Mouse (Mus musculus) cerebellum, adult 18-20 months (tissue): ENCODE data around the gene Htr1b.
A peak's percentile ranks its signal among the peaks of the same experiment; 100 is the strongest.

ENCODE experiments used
- DNase-seq, 2 experiments: peaks; one replicate each; pipeline ENCODE4 v3.0.0; 2021

The Htr1b gene

GRCm38 (mm10) chr9:81633437-81633973 lies at the start of gene Htr1b:
TSS of gene Htr1b (minus strand) at chr9:81633828.
- no peak for DNase-seq

DNA sequence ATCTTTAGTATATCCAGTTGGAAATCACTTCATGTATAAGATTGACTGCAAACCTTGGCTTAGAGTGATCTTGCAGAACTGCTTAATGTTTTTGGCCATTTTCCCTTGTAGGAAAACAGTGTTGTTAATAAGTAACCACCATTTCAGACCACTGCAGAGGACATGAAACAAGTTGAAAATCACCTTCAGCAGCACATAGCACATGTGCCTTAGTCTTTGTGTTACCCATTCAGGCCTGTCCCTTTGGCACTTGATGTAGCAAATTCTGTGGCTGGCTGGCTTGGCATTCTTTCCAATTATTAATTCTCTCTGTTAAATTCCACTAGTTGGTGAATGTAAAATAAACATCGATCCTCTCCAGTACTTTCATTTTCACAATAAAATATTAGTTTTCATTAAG lies 43.1 kb upstream of the Htr1b start:
- no peak for DNase-seq

DNA sequence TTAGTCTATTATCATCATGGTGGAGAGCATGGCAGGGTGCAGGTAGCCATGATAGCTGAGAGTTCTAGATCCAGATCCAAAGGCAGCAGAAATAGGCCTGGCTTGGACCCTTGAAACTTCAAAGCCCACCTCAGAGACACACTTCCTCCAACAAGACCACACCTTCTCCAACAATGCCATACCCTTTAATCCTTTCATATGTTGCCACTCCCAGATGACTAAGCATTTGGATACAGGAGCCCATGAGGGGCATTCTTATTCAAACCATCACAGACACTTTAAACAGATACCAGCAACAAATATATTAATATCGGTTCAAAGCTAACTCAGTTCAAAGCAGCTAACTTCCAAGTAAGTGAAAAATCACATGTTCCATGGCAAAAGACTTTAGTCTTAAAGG lies 3.9 kb upstream of the Htr1b start:
- DNase-seq = no peak

GRCm38 (mm10) chr9:81635109-81635508 lies 1.5 kb upstream of the Htr1b start:
- no peak for DNase-seq

DNA sequence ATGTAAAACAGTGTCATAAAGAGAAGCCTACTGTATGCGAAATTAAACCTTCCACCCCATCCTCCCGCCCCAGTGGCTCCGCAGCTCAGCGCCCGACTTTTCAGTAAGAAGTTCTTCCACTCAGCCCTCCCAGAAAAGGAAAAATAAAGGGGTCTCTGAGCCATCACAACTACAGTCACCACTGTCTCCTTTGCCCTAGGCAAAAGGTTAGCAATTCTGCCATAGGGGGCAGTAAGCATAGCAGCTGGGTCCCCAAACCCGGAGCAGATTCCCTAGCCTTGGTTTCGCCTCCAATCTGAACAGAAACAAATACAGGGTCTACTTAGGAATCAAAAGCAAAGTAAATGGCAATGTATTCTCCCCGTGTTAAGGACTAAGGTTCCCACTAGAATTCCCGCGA lies 535 bp upstream of the Htr1b start:
- no peak for DNase-seq

DNA sequence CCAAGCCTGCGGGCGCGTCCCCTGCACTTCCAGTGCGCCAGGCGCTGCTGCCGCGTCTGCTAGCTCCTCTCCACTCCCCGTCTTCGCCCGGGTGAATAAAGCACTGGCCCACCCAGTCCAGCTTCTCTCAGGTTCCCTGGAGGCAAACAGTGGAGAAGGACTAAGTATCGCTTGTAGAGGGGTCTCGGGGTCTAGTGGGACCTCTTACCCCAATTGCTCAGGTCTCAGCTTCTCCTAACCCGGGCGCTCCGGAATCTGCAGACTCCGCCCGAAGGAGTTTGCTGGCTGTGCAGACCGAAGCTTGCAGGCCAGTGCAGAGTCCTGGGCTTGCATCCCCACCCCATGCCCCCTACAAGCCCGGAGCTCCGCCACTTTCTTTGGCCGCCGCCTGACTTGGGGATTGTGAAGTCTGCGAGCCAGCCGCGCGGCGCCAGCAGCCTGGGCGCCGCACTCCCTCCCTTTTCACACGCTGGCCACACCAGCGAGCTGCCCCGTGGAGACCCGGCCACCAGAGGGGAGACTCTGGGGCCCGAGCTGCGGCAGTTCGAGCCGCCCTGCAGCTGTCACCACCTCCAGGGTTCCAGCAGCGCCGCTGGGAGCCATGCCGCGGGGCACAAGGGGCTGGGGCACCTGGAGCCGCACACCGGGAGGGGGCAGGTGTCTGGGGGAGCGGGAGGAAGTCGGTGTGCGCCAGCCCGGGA lies 742 bp downstream of the Htr1b start:
- no peak for DNase-seq

DNA sequence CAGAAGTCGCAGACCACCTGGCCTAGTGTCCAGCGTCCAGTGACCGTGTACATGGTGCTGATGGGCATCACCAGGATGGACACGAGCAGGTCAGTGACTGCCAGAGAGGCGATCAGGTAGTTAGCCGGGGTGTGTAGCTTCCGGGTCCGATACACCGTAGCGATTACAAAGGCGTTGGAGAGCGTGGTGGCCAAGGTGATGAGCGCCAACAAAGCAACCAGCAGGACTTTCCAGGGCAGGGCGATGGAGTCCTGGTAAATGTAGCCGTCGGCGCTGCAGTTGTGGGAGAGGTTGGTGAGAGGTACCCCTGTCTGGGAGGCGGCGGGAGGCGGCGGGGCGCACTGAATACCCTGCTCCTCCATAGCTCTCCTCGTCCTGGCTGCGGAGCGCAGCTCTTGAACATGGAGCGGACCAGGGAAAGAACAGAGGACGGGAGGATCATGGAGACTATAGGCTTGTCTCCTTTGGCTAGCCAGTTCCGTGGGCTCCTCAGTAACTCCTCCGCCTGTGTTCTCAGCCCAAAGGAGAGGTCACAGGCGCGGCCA lies 1.4 kb downstream of the Htr1b start:
- no peak for DNase-seq

DNA sequence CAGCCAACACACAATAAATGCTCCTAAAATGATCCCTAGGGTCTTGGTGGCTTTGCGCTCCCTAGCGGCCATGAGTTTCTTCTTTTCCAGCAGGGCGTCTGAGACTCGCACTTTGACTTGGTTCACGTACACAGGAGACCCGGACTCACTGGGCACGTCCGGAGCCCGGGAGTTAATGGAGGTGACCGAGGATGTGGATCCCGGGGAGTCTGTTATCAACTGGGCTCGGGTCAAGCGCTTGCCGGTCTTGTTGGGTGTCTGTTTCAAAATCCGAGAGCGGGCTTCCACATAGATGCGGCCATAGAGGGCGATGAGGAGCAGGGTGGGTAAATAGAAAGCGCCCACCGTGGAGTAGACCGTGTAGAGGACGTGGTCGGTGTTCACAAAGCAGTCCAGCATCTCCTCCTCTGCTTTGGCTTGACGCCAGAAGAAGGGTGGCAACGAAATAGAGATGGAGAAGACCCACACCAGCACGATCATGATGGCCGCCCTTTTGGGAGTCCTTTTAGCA lies 2.0 kb downstream of the Htr1b start:
- DNase-seq = no peak

GRCm38 (mm10) chr9:81626899-81627606 lies 6.6 kb downstream of the Htr1b start:
- DNase-seq = peak; percentile 41 to 60

- no peak for DNase-seq
Observed at GRCm38 (mm10) chr9:81625898-81626297, 7.7 kb downstream of the Htr1b start.

DNA sequence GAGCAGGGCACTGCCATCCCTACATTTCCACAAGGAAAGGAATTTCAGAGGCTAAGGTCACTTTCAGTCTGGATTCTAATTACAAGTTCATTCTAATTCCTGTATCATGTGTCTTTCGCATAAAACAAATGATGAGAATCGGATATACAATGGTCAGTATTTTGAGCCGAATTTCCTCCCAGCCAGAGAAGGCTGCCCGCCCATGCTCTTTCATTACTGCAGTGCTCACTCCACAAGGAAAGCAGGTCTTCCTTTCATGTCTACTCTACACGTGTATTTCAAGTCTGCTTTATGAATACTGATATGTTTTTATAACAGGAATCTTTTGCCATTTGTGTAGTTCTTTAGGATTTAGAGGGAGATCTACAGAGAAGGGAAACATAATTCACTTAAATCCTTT lies 10.8 kb downstream of the Htr1b start:
- DNase-seq = no peak

GRCm38 (mm10) chr9:81611022-81611421 lies 22.6 kb downstream of the Htr1b start:
- no peak for DNase-seq
